Mouse (Mus musculus) heart, embryonic 16.5 days (tissue): Measurements from ENCODE around the gene BC028528. TPM values are rescaled to one million over a fixed set of nuclear protein-coding genes. Genes with fewer than 3 reads are reported as not detected.

ENCODE experiments used
- ATAC-seq: fragments of 200-750 bp; cut with Nextera tagmentation; replicated peaks from 2 replicates; pipeline ENCODE4 v1.8.0; 2017; ENCODE audit warnings: moderate number of reproducible peaks; ENCODE audit not compliant: insufficient read depth, low FRiP score; ENCODE audit errors: extremely low read depth
- H3K27ac ChIP-seq: fragments of 300-500 bp; sonication (generic); 2 replicates; pipeline ENCODE4 v1.5.1; 2014; ENCODE audit warnings: mild to moderate bottlenecking, low read length, control low read depth, moderate library complexity
- H3K27me3 ChIP-seq: fragments of 300-500 bp; sonication (generic); 2 replicates; pipeline ENCODE4 v1.6.1; 2014; ENCODE audit warnings: low read length, mixed read lengths; ENCODE audit not compliant: control insufficient read depth, insufficient read depth
- H3K36me3 ChIP-seq: fragments of 300-500 bp; sonication (generic); 2 replicates; pipeline ENCODE4 v1.6.1; 2014; ENCODE audit not compliant: control insufficient read depth, insufficient read depth
- H3K4me1 ChIP-seq: fragments of 300-500 bp; sonication (generic); 2 replicates; pipeline ENCODE4 v1.6.1; 2014; ENCODE audit warnings: low read length, mixed read lengths; ENCODE audit not compliant: control insufficient read depth, insufficient read depth
- H3K4me2 ChIP-seq: fragments of 300-500 bp; sonication (generic); 2 replicates; pipeline ENCODE4 v1.6.1; 2014; ENCODE audit warnings: low read depth, mild to moderate bottlenecking, control low read depth, low read length
- H3K4me3 ChIP-seq: fragments of 300-500 bp; sonication (generic); 2 replicates; pipeline ENCODE4 v1.5.1; 2014; ENCODE audit warnings: mild to moderate bottlenecking, control low read depth, low read length
- H3K9ac ChIP-seq: fragments of 300-500 bp; sonication (generic); 2 replicates; pipeline ENCODE4 v1.6.1; 2014; ENCODE audit warnings: low read length, control low read depth
- H3K9me3 ChIP-seq: fragments of 300-500 bp; sonication (generic); replicated peaks from 2 replicates; pipeline ENCODE4 v1.6.1; 2016; ENCODE audit warnings: low read length; ENCODE audit not compliant: control insufficient read depth
- WGBS: fragments of 180-500 bp; shearing (Covaris S2); extraction: QIAGEN DNeasy Blood & Tissue Kit; methylation state at CpG from one replicate; pipeline ENCODE4 v1.1.7; 2014; 5-methylcytosine and 5-hydroxymethylcytosine counted together
- polyA plus RNA-seq: library from polyadenylated mRNA; unstranded; fragments of >200 nt; fragmentation: Nextera tagmentation; extraction: Ambion mirVana; gene quantifications from 2 replicates; pipeline ENCODE4 v1.2.1, GENCODE M21; 2015

BC028528 gene
- polyA plus RNA-seq = 41.5 and 48.6 TPM in 2 replicates

DNA sequence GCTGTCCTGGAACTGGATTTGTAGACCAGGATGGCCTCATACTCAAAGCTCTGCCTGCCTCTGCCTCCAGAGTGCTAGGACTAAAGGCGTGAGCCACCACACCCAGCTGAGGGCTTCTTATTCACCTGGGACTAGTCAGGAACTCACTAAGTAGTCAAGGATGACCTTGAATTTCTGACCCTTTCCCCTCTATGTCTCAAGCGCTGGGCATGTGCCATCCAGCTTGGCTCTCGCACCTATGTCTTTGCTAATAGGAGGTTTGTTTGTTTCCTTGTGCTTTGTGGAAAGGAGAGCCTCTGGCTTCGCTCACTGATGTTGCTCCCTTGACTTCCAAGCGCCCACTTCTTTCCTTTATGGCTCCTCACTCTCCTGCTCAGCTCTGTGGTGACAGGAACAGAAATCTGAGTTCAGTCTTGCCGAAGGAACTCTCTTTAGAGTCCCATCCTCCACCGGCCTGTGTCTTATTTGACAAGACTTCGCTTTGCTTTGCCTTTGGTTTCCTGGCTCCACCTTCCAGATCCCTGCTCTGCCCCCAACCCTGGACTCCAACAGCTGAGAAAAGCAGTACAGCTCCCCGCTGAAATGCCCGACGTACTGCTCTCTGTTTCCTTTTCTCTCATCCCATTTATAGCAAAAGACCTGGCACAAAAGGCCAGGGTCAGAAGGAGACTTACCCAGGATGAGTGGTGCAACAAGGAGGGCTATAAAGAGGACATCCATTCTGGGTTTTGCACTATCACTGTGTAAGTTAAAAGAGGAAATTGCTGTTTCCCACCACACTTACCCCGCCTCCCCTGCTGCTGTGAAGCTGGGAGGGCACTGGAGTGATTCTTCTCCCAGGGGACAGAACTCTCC, at the start of gene BC028528:
BC028528 (minus strand) TSS at position 795 of the 855 bp plus-strand sequence.
- no peaks in the 10 kb centered on the region for H3K36me3 ChIP-seq
- ATAC-seq = no peak
- peaks cover 32% of the 10 kb centered on the region for H3K4me1 ChIP-seq
- peak within 1 kb of the TSS; percentile 97 for H3K27ac ChIP-seq
- H3K4me3 ChIP-seq = peak within 1 kb of the TSS; percentile 54
- peak within 1 kb of the TSS; percentile 67 for H3K4me2 ChIP-seq
- 19% methylated on average over 12 of the region's 12 CpGs for WGBS
- H3K27me3 ChIP-seq = no peaks in the 10 kb centered on the region
- no peaks in the 10 kb centered on the region for H3K9me3 ChIP-seq
- H3K9ac ChIP-seq = peak within 1 kb of the TSS; percentile 73

DNA sequence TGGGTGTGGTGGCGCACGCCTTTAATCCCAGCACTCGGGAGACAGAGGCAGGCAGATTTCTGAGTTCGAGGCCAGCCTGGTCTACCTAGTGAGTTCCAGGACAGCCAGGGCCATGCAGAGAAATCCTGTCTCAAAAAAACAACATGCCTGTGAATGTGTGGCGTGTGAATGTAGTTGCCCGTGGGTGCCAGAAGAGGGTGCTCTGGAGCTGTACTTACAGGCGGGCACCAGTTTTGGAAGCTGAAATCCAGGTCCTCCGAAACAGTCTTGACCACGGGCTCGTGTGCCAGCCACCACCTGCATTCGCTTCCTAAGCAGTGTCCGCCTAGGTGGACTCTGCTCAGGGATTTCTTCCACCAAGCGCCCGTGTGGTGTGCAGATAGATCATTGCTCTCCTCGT, 47.0 kb upstream of the BC028528 start:
- Histone ChIP-seq H3K4me2 (no peak overlapping the region), H3K4me3 (no peak overlapping the region), H3K27ac (no peak overlapping the region), H3K4me1 (no peaks in the 10 kb centered on the region), H3K9ac (no peak overlapping the region), H3K27me3 (no peaks in the 10 kb centered on the region), H3K36me3 (peaks cover 72% of the 10 kb centered on the region), H3K9me3 (no peaks in the 10 kb centered on the region)
- no peak for ATAC-seq
- 97% methylated on average over 15 of the region's 15 CpGs for WGBS

DNA sequence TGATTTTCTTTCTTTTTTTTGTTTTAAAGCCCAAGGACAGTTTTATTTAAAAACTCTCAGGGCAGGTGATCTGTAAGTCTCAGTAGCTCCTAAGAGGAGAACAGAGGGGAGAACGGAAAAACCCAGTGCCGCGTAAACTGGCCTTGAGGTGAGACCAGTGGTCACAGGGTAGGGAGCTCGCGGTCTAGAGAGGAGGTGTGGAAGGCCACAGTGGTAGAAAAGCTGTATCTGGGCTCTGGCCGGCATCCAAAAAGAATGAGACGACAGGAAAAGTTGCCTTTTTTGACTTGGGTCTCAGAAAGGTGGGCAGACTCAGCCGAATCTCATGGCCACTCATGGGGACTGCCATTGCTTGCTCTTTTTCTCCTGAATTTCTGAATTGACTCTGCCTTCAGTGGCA, 46.4 kb upstream of the BC028528 start:
- H3K27me3 ChIP-seq = no peaks in the 10 kb centered on the region
- H3K36me3 ChIP-seq = peaks cover 72% of the 10 kb centered on the region
- WGBS = 92% methylated on average over 8 of the region's 8 CpGs
- H3K9me3 ChIP-seq = no peaks in the 10 kb centered on the region
- H3K4me1 ChIP-seq = no peaks in the 10 kb centered on the region
- no peak for ATAC-seq
- no peak overlapping the region for H3K27ac ChIP-seq
- no peak overlapping the region for H3K4me2 ChIP-seq
- no peak overlapping the region for H3K4me3 ChIP-seq
- H3K9ac ChIP-seq = no peak overlapping the region

DNA sequence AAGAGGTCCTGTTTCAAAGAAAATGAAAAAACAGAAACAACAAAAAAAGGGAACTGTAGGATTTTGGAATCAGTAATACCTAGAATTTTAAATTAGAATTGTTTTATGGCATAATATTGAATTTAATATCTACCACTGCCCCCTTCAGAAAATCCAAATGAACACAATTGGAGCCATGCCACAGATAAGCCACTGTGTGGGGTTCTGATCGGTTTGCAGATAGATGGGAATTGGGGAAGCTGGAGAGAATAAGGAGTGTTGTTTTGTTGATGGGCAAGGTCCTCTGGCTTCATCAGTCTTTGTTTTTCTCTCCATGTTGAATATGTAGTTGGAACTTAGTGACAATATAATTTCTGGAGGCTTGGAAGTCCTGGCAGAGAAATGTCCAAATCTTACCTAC, 42.6 kb upstream of the BC028528 start:
- Histone ChIP-seq H3K4me2 (no peak overlapping the region), H3K4me3 (no peak overlapping the region), H3K9ac (no peak overlapping the region), H3K27me3 (no peaks in the 10 kb centered on the region), H3K27ac (no peak overlapping the region), H3K36me3 (peaks cover 48% of the 10 kb centered on the region), H3K9me3 (no peaks in the 10 kb centered on the region), H3K4me1 (peaks cover 13% of the 10 kb centered on the region)
- 94% methylated on average over 1 of the region's 1 CpGs for WGBS
- no peak for ATAC-seq

DNA sequence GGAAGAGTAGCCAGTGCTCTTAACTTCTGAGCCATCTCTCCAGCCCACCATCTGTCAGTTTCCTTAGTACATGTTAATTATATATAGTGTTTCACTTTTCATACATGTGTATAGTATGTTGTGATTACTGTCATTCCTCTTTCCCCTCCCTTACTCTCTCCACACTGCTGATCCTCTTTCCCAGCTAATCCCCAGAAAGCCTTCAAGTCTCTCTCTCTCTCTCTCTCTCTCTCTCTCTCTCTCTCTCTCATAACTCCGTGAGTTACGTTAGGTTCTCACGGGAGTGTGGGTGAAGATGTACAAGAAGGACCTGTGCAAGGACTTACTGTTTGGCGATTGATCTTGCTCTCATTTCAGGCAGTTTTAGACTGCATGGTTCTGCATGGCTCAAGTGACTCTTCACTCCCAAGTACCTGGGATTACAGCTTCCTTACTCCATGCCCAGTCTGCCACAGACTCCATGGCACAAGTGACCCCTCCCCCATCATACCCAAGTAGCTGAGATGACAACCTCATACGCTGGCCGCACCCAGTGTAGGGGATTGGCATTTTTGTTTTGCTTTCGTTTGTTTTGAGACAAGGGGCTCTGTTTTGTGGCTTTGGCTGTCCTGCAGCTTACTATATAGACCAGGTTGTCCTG, 41.4 kb upstream of the BC028528 start:
- no peak for ATAC-seq
- Histone ChIP-seq H3K9ac (no peak overlapping the region), H3K36me3 (peaks cover 35% of the 10 kb centered on the region), H3K4me3 (no peak overlapping the region), H3K27ac (no peak overlapping the region), H3K9me3 (no peaks in the 10 kb centered on the region), H3K4me1 (peaks cover 13% of the 10 kb centered on the region), H3K27me3 (no peaks in the 10 kb centered on the region), H3K4me2 (no peak overlapping the region)
- 89% methylated on average over 7 of the region's 7 CpGs for WGBS

DNA sequence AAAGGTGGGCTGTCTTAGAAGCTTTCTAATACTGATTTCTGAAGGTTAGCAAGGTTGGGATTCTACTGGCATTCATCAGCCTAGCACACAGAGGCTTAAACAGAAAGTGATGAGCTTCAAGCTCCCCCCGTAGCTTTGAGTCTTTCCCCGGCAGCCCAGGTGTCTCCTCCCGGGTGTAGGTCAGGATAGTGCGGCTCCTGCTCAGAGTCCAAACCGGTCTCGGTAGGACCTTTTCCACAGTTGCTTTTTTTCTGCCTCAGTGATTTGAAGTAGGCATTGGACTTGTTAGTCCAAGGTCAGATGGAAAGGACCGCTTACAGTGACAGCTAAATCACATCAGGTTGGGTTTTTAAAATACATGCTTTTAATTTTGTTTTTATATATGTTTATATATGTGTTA, 40.8 kb upstream of the BC028528 start:
- Histone ChIP-seq H3K4me1 (peaks cover 13% of the 10 kb centered on the region), H3K36me3 (peaks cover 29% of the 10 kb centered on the region), H3K4me3 (no peak overlapping the region), H3K9ac (no peak overlapping the region), H3K27ac (no peak overlapping the region; the same call in 1 of the 2 replicates), H3K27me3 (no peaks in the 10 kb centered on the region), H3K4me2 (no peak overlapping the region), H3K9me3 (no peaks in the 10 kb centered on the region)
- no peak for ATAC-seq
- WGBS = 85% methylated on average over 7 of the region's 7 CpGs

DNA sequence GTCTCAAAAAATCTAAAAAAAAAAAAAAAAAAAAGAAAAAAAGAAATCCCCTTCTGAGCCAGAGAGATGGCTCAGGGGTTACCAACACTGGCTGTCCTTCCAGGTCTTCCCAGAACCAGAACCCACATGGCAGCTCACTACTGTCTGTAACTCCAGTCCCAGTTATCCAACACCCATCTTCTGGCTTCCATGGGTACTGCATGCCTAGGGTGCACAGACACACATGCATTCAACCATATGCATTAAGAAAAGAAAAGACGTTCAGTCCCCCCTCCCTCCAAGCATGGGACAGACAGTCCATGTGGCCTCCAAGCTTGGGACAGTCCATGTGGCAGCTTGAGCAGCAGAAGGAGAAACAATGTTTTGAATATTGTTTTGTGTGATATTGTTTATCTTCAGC, 40.4 kb upstream of the BC028528 start:
- H3K27ac ChIP-seq = no peak overlapping the region; the same call in 1 of the 2 replicates
- H3K9ac ChIP-seq = no peak overlapping the region
- no peaks in the 10 kb centered on the region for H3K27me3 ChIP-seq
- no peak for ATAC-seq
- H3K9me3 ChIP-seq = no peaks in the 10 kb centered on the region
- H3K4me2 ChIP-seq = no peak overlapping the region
- WGBS = 63% methylated on average over 1 of the region's 1 CpGs
- H3K36me3 ChIP-seq = peaks cover 25% of the 10 kb centered on the region
- H3K4me3 ChIP-seq = no peak overlapping the region
- peaks cover 13% of the 10 kb centered on the region for H3K4me1 ChIP-seq

DNA sequence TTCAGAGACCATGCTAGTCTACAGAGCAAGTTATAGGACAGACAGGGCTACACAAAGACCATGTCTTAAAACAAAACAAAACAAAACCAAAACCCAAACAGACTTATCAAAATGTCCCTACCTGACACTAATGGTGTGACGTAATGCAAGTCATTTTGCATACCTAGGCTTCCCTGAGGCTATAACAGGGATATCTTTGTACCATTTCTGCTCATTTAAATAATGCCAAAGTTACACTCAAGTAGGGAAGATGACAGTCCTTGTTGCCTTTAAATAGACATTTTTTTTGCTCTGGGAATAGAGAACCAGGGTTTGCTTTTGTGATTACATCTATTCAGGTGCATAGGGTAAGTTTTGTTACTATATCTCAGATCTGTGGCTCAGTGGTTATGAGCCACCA, 39.7 kb upstream of the BC028528 start:
- H3K27ac ChIP-seq = no peak overlapping the region
- H3K27me3 ChIP-seq = no peaks in the 10 kb centered on the region
- H3K4me3 ChIP-seq = no peak overlapping the region
- H3K9me3 ChIP-seq = no peaks in the 10 kb centered on the region
- peaks cover 13% of the 10 kb centered on the region for H3K4me1 ChIP-seq
- H3K9ac ChIP-seq = no peak overlapping the region
- 90% methylated on average over 1 of the region's 1 CpGs for WGBS
- peaks cover 18% of the 10 kb centered on the region for H3K36me3 ChIP-seq
- H3K4me2 ChIP-seq = peak overlapping the region; percentile 23
- no peak for ATAC-seq

DNA sequence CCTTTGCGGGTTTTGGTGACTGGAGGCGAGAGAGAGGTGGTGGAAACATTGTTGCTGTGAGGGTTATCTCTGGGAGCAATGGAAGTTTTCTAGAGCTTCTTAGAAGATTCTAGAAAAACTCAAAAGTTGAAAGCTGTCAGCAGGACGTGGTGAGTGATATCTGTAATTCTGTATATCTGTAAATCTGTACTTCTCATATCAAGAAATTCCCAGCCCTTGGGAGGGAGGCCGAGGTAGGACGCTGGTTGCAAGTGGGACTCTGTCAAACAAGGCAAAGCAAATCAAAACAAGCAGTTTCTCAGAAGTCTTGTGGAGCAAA, 38.6 kb upstream of the BC028528 start:
- Histone ChIP-seq H3K4me1 (peaks cover 13% of the 10 kb centered on the region), H3K27ac (peak overlapping the region; percentile 90), H3K27me3 (no peaks in the 10 kb centered on the region), H3K36me3 (peaks cover 16% of the 10 kb centered on the region), H3K9ac (peak overlapping the region; percentile 98), H3K4me2 (peak overlapping the region; percentile 76), H3K4me3 (peak overlapping the region; percentile 93), H3K9me3 (no peaks in the 10 kb centered on the region)
- WGBS = 0% methylated on average over 5 of the region's 5 CpGs
- ATAC-seq = no peak
